Mouse (Mus musculus) lung, postnatal 10 days (tissue): ENCODE measurements around the gene Csrnp3.
"Not testable (repeated sequence)": the region's sequence is repeated elsewhere in the genome, so short reads cannot be mapped to it uniquely, and the experiment has no call there.

Experiments used
- DNase-seq: peaks from one replicate; pipeline ENCODE4 v3.0.0; 2021

Gene Csrnp3

DNA sequence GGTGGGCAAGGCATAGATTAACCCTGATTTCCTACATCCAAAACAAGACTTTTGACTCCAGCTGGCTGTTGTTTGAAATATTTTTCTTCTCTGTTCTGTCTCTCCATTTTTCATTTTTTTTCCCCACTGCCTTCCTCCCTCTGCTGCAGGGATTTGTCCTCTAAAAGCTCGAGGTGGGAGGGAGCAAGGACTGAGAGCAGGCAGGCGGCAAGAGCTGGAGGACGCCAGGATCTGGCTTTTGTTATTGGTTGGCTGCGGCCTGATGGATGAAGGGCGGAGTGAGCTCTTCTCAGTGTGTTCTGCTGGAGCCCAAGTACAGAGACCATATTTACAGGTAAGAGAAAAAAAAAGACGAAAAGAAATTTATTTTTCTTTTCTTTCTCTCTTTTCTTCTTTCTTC lies at the start of gene Csrnp3:
Csrnp3 (plus strand) TSS at position 217 of the 400 bp plus-strand sequence.
- DNase-seq, result peak; percentile 21

DNA sequence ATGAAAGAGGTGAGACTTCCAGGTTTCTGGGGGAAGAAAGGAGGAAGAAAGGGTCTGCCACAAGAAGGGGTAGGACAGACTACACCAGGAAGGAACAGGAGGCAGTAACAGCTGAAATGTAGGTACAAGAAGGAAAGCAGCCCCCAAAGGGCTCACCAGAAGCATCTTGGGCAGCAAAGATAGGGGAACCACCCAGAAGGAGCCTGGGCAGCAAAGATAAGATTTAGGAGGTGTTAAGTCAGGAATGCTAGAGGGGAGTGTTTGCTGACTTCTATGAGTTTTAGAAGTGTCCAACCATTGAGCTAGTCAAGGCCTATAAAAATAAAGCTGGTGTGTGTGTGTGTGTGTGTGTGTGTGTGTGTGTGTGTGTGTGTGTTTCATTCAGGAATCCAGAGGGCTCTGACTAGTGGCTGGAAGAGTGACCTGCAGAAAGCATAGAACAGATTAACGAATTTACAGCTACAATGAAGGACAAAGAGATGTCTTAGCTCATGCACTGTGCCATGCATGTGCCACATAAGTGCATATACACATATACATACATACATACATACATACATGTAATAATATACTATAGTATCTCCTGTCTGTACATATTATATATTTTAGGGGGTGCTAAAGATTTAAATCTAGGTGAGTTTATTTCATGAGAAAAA lies 44.4 kb upstream of the Csrnp3 start:
- DNase-seq, result no peak

DNA sequence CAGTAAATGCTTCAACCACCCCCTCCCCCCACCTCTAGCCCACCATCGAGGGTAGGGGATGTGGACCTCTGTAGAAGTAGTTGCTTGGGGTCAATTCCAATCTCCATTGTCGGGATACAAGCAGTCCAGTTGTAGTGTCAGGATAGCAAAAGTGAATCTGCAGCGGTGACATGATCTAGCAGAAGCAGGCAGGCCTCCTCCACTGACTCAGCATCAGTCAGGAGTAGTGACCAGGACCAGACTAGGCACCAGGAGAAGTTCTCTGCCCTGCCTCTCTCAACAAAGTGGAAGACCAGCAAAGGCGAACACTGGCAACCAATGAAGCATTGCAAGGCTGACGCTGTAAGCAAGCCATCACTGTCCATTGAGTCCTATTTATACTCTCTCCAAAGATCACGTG lies 39.0 kb upstream of the Csrnp3 start:
- DNase-seq, result no peak

DNA sequence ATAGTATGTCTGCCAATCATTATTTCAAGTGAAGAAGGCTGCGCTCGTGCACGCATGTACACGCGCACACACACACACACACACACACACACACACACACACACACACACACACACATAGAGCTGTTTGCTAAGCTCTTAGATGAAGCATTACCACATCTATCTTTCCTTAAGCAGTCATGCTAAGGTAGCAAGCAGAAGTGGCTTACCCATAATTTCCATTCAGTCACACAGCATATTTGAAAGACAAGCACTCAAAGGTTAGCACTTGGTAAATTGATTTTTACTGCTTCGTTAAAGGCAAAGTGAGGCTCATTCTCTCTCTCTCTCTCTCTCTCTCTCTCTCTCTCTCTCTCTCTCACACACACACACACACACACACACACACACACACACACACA lies 34.4 kb upstream of the Csrnp3 start:
- DNase-seq, result not testable (repeated sequence)

DNA sequence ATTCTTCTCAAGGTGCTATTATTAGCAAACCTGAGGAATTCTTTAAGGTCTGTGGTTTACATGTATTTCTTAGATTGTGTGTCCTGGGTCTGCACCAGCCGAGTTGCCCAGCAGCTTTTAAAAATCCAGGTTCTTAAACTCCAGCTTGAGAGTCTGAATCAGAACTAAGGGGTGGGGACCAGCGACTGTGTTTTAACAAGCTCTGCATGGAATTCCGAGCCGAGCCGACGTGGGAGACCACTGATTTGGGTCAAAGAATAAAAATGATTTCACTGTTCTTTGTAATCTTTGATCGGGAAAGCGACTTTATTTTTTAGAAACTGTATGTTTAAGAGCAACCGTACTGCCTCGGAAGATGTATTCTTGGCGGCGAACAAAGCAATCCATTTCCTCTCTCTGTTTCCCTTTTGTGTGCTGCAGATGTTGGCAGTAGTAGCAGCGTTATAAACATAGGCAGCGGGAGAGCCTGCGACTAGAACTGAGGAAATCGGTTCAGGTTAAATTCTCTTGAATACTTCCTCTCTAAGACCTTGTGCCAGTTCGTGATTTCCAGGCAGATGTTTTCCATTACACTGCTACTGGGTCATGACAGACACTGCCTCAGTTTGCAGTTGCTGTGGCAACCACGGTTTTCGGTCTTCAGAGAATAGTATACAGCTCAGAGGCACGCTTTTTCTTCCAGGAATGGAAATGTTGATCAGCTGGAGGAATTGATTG lies 27.3 kb upstream of the Csrnp3 start:
- DNase-seq, result peak; percentile 48

DNA sequence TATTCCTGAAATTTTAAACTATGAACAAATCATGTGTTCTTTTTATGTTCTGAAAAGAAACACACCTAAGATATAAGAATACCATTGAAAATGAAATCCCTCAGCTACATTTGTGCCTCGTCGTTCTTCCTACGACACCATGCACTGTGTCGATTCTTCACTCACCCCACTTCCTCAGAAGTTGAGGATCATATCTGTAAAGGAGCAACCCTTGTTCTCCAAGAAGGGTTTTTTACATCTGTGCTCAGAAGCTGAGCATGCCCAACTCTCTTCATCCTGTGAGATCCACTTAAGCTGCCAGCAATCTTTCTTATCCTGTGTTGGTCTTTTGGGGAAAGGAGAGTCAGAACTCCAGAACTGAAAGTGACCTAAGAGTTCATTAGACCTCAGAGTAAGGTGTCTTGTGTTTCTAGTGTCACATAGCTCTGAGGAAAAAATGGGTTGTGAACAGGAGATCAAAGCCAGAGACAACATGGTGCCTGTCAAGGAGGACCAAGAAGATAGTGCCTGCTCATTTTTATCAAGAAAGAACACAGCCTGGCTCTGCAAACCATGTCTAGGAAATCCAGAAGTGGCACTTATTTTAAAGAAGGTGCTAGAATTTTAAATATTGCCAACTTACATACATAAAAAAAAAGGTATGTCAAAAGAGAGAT lies 25.3 kb upstream of the Csrnp3 start:
- DNase-seq, result no peak

DNA sequence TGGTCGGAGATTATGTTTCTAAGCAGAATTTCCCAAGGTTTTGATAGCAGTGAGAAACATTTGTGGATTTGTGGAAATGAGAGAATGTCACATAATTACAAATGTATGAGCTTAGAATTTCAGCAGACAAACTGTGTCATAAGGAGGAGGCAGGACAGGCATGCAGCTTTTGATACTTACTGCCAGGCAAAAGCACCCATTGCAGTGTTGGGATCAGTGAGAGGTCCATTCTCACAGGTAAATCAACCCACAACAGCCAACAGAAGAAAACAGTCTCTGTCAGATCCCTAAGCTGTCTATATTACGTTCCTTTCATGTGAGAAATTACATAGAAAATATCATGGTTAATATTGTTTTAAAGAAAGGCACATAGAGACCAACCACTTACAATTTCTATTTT lies 19.3 kb upstream of the Csrnp3 start:
- DNase-seq, result no peak

DNA sequence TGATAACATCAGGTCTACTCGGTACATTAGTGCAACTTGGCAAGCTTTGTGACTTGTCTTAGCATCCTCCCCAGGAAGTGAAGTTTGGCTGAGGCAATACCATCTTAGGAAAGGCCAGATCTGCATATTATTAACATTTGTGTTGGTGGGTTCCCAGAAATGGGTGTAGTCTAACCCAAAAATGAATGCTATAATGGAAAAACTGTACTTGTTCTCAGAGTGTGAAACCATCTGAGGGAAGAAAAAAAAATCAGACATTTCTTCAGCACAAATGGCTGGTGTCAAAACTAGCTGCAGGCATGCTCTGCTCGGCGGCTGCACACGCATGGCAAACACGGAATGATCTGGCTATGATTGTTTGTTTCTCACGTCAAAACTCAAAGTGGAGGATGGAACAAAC lies 18.8 kb upstream of the Csrnp3 start:
- no peak for DNase-seq

DNA sequence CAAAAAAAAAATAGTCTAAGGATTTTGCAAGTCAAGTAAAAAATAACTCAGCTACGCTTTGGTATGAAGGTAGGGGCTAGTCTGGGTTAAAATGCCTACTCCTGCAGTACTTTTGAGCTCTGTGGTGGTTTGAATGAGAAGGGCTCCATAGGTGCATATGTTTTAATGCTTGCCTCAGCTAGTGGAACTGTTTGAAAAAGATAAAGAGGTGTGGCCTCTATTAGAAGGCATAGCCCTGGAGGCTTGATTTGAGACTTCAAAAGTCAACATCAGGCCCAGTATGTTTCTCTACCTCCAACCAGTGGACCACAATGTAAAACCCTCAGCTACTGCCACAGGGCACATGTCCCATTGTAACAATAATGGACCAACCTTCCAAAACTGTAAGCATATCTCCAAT lies 16.9 kb upstream of the Csrnp3 start:
- DNase-seq, result no peak

DNA sequence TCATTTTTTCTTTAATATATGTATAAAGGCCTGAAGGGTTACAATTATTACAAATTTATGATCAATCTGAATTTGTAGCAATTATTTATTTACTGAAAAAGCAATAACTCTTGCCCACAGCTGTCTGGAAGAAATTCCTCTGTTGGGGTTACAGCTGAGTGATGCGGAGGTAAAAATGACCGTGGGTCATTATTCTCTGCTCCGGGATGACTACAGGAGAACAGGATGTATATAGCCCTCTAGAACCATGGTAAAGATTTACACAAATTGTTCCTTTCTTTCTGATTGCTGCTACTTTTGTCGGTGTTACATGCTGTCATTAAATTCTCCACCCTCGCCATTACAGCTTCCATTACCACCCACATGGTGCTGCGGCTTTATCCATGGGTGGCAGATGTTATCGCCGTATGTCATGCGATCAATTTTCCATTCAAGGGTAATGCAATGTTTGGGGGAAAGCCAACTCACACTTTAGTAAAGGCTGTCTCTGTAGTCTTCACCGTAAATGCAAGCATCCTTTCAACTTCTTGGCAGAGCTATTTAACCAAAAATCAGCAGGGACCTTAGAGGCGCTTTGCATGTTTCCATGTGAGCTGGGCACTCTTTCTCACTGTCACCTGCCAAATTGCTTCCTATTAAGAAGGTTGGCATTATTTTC lies 12.7 kb upstream of the Csrnp3 start:
- no peak for DNase-seq

DNA sequence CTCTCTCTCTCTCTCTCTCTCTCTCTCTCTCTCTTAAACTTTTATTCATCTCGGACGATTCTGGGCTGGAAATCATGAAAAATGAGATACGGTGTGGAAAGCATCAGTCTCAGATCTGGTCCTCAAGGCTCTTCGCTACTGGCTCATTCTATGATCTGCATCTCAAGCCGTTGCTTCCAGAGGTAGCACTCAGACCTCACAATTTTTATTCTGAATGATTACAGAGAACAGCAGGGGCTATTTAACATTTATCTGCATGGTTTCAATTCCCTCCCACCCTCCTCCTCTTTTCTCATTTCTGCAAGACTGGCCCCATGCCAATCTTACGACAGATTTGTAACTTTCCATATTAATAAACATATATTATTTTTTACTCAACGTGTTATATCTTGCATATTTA lies 12.1 kb upstream of the Csrnp3 start:
- no peak for DNase-seq

DNA sequence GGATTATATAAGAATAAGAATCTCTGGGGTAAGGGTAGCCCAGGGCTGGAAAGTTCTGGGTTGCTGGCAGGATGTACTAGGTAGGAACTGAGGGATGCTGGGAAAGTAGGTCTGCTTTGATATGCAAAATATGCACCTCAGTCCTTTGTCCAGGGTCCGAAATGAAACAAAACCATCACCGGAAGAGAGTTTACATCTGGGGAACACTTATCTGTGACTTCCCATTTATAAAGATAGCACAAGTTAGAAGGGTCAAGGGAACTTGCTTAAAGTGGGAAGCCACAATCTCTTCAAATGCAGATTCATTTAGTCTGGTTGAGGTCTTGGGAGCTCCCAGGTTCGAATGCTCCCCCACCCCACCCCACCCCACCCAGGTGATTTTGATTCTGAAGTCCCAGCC lies 4.0 kb upstream of the Csrnp3 start:
- DNase-seq, result no peak

DNA sequence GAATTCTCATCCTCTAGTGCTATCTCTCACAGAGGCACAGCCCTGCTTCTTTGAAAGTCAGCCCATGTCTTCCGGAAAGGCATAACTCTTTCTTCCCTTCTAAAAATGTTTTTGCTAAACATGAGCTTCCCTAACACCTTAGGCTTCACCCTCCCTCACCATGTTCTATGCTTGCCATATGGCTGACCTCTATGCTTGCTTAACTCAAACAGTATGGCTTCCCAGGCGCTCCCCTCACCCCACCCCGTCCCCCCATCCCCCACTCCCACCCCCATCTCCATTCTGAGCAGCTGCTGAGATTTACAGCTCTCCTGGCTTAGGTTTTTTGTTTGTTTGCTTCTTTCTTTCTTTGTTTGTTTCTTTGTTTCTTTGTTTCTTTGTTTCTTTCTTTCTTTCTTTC lies 3.2 kb upstream of the Csrnp3 start:
- DNase-seq, result no peak

DNA sequence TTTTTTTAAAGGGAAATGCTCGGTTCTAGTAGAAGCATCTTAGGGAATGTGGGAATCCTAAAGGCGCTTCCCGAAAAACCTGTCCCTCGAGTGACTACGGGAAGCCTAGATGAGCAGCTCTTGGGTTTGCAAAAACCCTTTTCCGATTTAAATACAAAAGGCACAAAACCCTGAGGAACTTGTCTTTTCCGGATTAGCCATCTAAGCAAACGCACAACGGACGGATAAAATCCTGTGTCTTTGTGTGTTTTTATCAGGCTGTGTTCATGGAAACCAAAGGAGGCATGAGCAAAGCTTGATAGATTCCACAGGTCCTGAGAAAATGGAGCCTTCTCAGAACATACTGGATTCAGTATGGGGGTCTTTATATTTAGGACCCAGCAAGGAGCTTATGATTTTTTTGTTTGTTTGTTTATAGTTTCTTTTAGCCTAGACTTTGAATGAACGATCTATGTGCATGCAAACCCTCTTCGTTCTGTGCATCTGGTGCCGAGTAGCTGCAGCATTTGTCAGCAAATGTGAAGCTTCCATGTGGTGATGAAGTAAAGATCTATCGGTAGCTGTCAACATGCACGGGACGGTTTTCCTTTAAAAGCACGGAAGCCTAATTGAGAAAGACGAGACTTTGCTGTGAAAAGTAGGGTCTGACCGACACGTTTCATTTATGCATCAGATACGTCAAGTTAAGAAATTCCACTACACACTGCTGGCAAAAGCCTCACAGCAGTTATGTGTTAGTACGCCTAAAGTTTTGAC lies 611 bp downstream of the Csrnp3 start:
- no peak for DNase-seq

DNA sequence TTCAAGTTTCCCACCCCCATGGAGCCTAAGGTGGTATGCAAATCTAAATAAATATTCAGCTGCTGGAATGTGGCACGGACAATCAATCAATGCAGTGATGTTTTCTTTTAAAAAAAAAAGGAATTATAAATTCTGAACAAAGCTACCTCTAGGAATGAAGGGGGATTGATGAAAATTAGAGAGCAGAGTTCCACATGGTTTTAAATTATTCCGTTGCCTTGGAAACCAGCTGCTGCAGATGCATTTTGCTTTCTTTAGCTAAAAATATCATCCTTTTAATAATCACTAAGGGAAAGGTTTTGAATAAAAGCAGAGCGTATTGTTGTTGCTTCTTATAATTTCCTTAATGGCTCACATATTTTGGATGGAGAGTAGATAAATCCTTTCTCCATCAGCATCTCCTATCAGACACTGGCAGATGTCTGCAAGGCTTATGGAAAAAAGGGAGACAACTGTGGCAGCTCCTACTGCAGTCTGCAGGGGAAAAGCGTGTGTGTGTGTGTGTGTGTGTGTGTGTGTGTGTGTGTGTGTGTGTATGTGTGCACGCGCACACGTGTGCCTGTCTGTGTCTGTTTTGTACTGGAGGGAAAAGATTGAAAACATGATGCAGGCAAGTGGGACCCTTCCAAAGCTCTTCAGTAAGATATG lies 2.0 kb downstream of the Csrnp3 start:
- no peak for DNase-seq

DNA sequence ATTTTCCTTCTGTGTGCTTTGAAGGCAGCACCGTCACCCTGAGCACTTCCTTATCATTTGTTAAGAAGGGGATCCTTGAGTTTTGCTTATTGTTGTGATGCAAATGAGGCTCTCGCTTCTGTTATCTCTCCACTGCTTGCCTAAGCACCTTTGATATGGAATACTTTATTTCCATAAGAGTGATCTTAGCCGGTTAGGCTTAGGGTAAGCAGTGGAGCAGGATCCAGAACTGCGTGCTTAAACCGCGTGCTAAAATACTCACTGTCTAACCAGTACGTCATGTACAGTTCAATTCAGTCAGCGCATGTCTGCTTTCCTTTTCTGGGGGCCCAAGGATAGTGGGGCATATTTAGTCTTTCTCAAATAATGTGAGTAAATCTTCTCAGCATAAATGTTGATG lies 3.1 kb downstream of the Csrnp3 start:
- no peak for DNase-seq

DNA sequence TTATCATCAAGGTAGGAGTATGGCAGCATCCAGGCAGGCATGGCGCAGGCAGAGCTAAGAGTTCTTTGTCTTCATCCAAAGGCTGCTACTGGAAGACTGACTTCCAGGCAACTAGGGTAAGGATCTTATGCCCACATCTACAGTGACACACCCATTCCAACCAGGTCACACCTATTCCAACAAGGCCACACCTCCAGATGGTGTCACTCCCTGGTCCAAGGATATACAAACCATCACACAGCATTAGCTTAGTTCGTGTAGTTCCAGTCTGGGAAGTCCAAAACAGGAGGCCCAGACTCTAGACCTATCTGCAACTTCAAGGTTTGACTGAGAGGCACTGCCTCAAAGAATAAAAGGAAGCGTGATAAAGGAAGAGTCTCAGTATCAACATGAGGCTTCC lies 4.7 kb downstream of the Csrnp3 start:
- DNase-seq, result not testable (repeated sequence)

DNA sequence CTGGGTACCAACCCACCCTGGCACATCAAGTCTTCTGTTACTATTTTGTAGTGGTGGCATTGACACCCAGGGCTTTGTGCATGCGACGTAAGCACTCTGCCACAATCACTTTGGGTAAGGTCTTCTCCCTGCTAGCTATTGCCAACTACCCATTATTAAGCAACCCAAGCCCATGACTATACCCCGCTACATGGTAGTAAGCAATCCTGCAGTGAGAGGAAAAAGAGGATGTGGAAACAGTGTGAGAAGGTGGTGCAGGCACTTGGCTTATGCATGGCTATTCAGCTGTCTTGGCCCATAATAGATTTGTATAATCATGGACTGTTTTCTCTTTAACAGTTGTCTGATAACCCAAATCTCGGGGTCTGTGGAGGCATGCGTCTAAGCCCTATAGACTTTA lies 11.2 kb downstream of the Csrnp3 start:
- DNase-seq, result no peak

DNA sequence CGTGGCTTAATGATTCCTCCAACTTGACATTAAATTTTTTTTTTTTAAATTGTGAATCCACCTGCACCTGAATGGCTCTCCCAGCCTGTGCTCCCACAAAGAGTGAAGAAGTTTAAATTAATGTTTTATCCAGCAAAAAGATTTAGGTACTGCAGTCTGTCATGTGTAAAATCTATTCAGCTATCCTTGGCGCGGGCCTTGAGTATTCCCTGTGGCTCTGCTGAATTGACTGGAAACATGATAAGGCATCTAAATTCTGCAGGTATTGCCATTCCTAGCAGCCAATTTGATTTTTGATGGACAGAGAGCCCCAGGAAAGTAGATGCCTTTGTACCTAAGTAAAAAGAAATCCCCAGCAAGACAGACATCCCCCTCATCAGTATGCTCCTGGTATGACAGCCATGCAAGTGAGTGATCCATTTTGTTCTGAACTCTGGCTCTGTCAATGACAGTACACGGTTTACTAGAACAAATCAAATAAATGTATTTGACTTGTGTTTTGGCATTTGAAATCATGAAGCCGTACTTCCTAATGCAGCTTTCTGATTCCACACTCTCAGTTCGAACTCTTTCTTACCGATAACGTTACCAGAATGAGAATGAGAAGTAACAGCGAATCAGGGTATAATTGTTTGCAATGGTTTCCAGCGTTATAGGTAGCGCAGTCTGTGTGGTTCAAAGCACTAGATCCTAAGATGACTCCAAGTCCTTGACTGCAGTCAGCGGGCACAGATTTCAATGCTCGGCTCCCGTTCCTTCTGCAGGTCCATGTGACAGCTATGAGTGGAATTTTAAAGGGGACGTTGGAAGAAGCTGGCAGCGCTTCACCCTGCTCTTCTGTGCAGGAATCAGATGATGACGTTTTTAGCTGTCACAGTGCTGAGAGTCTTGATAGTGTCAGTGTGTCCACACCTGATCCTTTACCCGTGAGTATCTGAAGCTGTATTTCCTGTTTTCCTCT lies 14.5 kb downstream of the Csrnp3 start:
- DNase-seq, result no peak

DNA sequence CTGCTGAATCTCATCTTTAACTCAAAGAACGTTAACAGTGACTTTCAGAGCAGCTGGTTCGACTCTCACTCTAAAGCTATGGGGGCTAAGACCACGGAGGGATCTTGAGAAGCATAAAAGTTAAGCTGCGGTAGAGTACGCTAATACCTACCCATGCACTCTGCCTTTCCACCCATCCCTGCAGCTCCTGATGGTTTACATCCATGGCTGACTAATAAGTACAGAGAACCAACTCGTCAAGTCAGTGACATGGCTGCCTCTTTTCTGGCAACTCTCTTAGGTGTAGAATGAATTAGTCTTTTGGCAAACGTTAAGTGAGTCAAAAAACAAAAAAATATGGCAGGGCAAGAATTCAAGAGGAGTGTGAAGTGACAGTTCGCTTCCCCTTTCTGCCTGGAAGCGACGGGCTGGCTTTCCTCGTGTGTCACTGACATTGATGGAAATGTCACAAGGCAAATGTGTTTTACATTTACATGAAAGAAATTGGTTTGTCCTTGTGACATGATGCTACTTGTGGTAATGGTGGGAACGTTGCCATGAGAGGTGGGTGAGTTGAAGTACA lies 19.3 kb downstream of the Csrnp3 start:
- no peak for DNase-seq
